Mouse (Mus musculus) heart, adult 2 months (tissue): ENCODE measurements around the gene Cpne5.

Source experiments
- CTCF ChIP-seq: fragments of 200-600 bp; IDR thresholded peaks from 2 replicates; pipeline ENCODE4 v1.8.1; 2022; ENCODE audit warnings: antibody characterized with exemption, mild to moderate bottlenecking, moderate library complexity
- EP300 ChIP-seq: fragments of 200-500 bp; IDR thresholded peaks from 2 replicates; pipeline ENCODE4 v1.6.1; 2011; ENCODE audit warnings: low read depth, low read length, control low read depth; ENCODE audit not compliant: insufficient read depth

GRCm38 (mm10) chr17:29175693-29176092 lies 62.3 kb downstream of the Cpne5 start:
- TF ChIP-seq EP300 (no peak), CTCF (no peak)
